Mouse (Mus musculus): ENCODE results near the gene Klrk1.
"Not testable (repeated sequence)": the region's sequence is repeated elsewhere in the genome, so short reads cannot be mapped to it uniquely, and the experiment has no call there.

The Klrk1 gene

GRCm38 (mm10) chr6:129623735-129624134, at the start of gene Klrk1:
Gene Klrk1 (minus strand): TSS chr6:129623864.
- DNase-seq (ENCODE audit: extremely low read depth, insufficient read length, low spot score), result no peak

- not testable (repeated sequence) for DNase-seq (ENCODE audit: extremely low read depth, insufficient read length, low spot score)
These were observed 37.6 kb upstream of the Klrk1 start for GRCm38 (mm10) chr6:129661301-129661700.

GRCm38 (mm10) chr6:129660589-129660988, 36.9 kb upstream of the Klrk1 start, which contains the start of gene Klrc2:
Gene Klrc2 (minus strand): TSS chr6:129660689.
- not testable (repeated sequence) for DNase-seq (ENCODE audit: extremely low read depth, insufficient read length, low spot score)

GRCm38 (mm10) chr6:129644054-129644453, 20.4 kb upstream of the Klrk1 start:
- not testable (repeated sequence) for DNase-seq (ENCODE audit: extremely low read depth, insufficient read length, low spot score)

- DNase-seq (ENCODE audit: extremely low read depth, insufficient read length, low spot score), result not testable (repeated sequence)
These were observed 19.6 kb upstream of the Klrk1 start, which contains the start of gene Klrc3 for GRCm38 (mm10) chr6:129643237-129643636. Gene Klrc3 (minus strand): TSS chr6:129643337.

GRCm38 (mm10) chr6:129631046-129631445, 7.4 kb upstream of the Klrk1 start:
- DNase-seq (ENCODE audit: extremely low read depth, insufficient read length, low spot score), result not testable (repeated sequence)

- DNase-seq (ENCODE audit: extremely low read depth, insufficient read length, low spot score), result no peak
These were observed 15.3 kb downstream of the Klrk1 start for GRCm38 (mm10) chr6:129608372-129608771.

GRCm38 (mm10) chr6:129591508-129591907, 32.2 kb downstream of the Klrk1 start, which contains the start of gene Klrd1:
Gene Klrd1 (plus strand): TSS chr6:129591782.
- DNase-seq (ENCODE audit: extremely low read depth, insufficient read length, low spot score), result no peak

GRCm38 (mm10) chr6:129583014-129583413, 40.6 kb downstream of the Klrk1 start:
- no peak for DNase-seq (ENCODE audit: extremely low read depth, insufficient read length, low spot score)

GRCm38 (mm10) chr6:129581896-129582295, 41.8 kb downstream of the Klrk1 start:
- DNase-seq (ENCODE audit: extremely low read depth, insufficient read length, low spot score), result no peak

- no peak for DNase-seq (ENCODE audit: extremely low read depth, insufficient read length, low spot score)
These were observed 42.4 kb downstream of the Klrk1 start for GRCm38 (mm10) chr6:129581274-129581673.

- no peak for DNase-seq (ENCODE audit: extremely low read depth, insufficient read length, low spot score)
These were observed 46.1 kb downstream of the Klrk1 start, which contains the start of gene Klre1 for GRCm38 (mm10) chr6:129577605-129578004. Gene Klre1 (plus strand): TSS chr6:129577905.

- DNase-seq (ENCODE audit: extremely low read depth, insufficient read length, low spot score), result no peak
These were observed 48.3 kb downstream of the Klrk1 start for GRCm38 (mm10) chr6:129575315-129575714.

GRCm38 (mm10) chr6:129565257-129565656, 58.4 kb downstream of the Klrk1 start:
- DNase-seq (ENCODE audit: extremely low read depth, insufficient read length, low spot score), result no peak

All from 3134 (cell line).